In the genomic region with DNA sequence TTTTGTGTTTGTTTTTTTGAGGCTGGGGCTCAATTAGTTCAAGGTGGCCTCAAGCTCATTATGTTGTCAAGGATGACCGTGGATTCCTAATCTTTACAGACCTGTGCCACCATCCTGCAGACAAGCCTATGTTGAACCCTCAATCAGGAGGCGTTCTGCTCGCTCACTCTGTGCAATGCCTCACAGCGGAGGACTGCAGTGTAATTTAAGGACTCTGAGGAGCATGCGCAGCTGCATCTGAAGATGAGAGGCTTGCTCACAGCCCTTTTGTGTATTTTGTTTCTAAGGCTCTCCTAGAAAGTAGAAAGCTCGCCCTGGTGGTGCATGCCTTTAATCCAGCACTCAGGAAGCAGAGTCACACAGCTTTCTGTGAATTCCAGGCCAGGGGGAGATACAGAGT, we compare ENCODE assay signal across 15 mouse cellular contexts. TPM values are rescaled to one million over a fixed set of nuclear protein-coding genes. Genes with fewer than 3 reads are reported as not detected.
A peak's percentile ranks its signal among the peaks of the same experiment; 100 is the strongest.
DNase-seq lines count a peak whose midpoint lies in the region; ATAC-seq lines count a peak whose summit lies in the region.
"Had no signal": no experiment of that assay in that cellular context is flagged by ENCODE, and none has a peak within 500 bp of the region (broad histone marks: within the 10 kb centered on the region; RNA-seq: fewer than 3 reads in every experiment).

No protein-coding gene starts in this region.

- peak; percentile 57 for DNase-seq in forebrain, embryonic 14.5 days (ENCODE audit: low spot score)
- DNase-seq in midbrain, embryonic 10.5 days (ENCODE audit: low spot score) = peak; percentile 13
- peak; percentile 52 for DNase-seq in embryo, embryonic 11 days
- DNase-seq in lung, postnatal 14 days = peak; percentile 25
- DNase-seq in gastrocnemius, postnatal 36 days = no peak
- DNase-seq: adrenal gland, adult 8-10 months; cerebellum, postnatal 14 days; heart, postnatal 36 days; retina, postnatal 1 day had no signal

- H3K4me3 ChIP-seq in forebrain, embryonic 14.5 days (ENCODE audit: low read depth, low read length) = no peak overlapping the region
- H3K4me3 ChIP-seq in forebrain, embryonic 16.5 days (replicated peaks; ENCODE audit: low read length) = no peak overlapping the region
- H3K4me3 ChIP-seq in midbrain, embryonic 10.5 days = no peak overlapping the region
- H3K4me3 ChIP-seq in midbrain, embryonic 16.5 days (ENCODE audit: low read depth, low read length) = no peak overlapping the region
- H3K4me3 ChIP-seq: erythroblast, embryonic 14.5 days; neural tube, embryonic 13.5 days had no signal

- H3K27ac ChIP-seq in forebrain, embryonic 14.5 days (ENCODE audit: low read depth, low read length) = no peak overlapping the region
- H3K27ac ChIP-seq in forebrain, embryonic 16.5 days (ENCODE audit: low read length) = no peak overlapping the region
- H3K27ac ChIP-seq in midbrain, embryonic 10.5 days (replicated peaks) = no peak overlapping the region
- no peak overlapping the region for H3K27ac ChIP-seq in midbrain, embryonic 16.5 days (ENCODE audit: low read length)
- H3K27ac ChIP-seq: liver, embryonic 14.5 days; neural tube, embryonic 13.5 days had no signal

- no peaks in the 10 kb centered on the region for H3K27me3 ChIP-seq in forebrain, embryonic 14.5 days (replicated peaks; ENCODE audit: control insufficient read depth, insufficient read depth, low read length)
- no peaks in the 10 kb centered on the region for H3K27me3 ChIP-seq in forebrain, embryonic 16.5 days (replicated peaks; ENCODE audit: control insufficient read depth, insufficient read depth, low read length)
- no peaks in the 10 kb centered on the region for H3K27me3 ChIP-seq in midbrain, embryonic 10.5 days (ENCODE audit: low read depth, poor library complexity, severe bottlenecking)
- no peaks in the 10 kb centered on the region for H3K27me3 ChIP-seq in midbrain, embryonic 16.5 days (ENCODE audit: control insufficient read depth, insufficient read depth, low read depth, low read length)
- H3K27me3 ChIP-seq: neural tube, embryonic 13.5 days had no signal

- no peak overlapping the region for H3K4me2 ChIP-seq in forebrain, embryonic 14.5 days (ENCODE audit: low read length)
- no peak overlapping the region for H3K4me2 ChIP-seq in forebrain, embryonic 16.5 days (ENCODE audit: low read length)
- H3K4me2 ChIP-seq in midbrain, embryonic 16.5 days (ENCODE audit: low read length) = no peak overlapping the region
- H3K4me2 ChIP-seq: neural tube, embryonic 13.5 days had no signal

- H3K9me3 ChIP-seq in forebrain, embryonic 14.5 days (replicated peaks; ENCODE audit: control insufficient read depth, low read length) = no peaks in the 10 kb centered on the region
- H3K9me3 ChIP-seq in forebrain, embryonic 16.5 days (ENCODE audit: control insufficient read depth, low read length) = no peaks in the 10 kb centered on the region
- no peaks in the 10 kb centered on the region for H3K9me3 ChIP-seq in midbrain, embryonic 10.5 days (replicated peaks)
- H3K9me3 ChIP-seq in midbrain, embryonic 16.5 days (replicated peaks; ENCODE audit: control insufficient read depth, low read length, poor library complexity, severe bottlenecking) = no peaks in the 10 kb centered on the region
- H3K9me3 ChIP-seq: neural tube, embryonic 13.5 days had no signal

- H3K36me3 ChIP-seq in forebrain, embryonic 14.5 days (ENCODE audit: control insufficient read depth, insufficient read depth, low read length) = no peaks in the 10 kb centered on the region
- H3K36me3 ChIP-seq in forebrain, embryonic 16.5 days (ENCODE audit: control insufficient read depth, insufficient read depth) = no peaks in the 10 kb centered on the region
- no peaks in the 10 kb centered on the region for H3K36me3 ChIP-seq in midbrain, embryonic 10.5 days
- no peaks in the 10 kb centered on the region for H3K36me3 ChIP-seq in midbrain, embryonic 16.5 days (ENCODE audit: control insufficient read depth, insufficient read depth, low read length)
- H3K36me3 ChIP-seq: neural tube, embryonic 13.5 days had no signal

- WGBS in forebrain, embryonic 14.5 days = 37% methylated on average over 6 of the region's 6 CpGs
- 32% methylated on average over 6 of the region's 6 CpGs for WGBS in forebrain, embryonic 16.5 days
- 60% methylated on average over 6 of the region's 6 CpGs for WGBS in midbrain, embryonic 10.5 days
- 54% methylated on average over 6 of the region's 6 CpGs for WGBS in midbrain, embryonic 16.5 days

- no peak overlapping the region for H3K9ac ChIP-seq in forebrain, embryonic 14.5 days (ENCODE audit: low read length)
- H3K9ac ChIP-seq in forebrain, embryonic 16.5 days (replicated peaks; ENCODE audit: low read depth, low read length) = no peak overlapping the region
- H3K9ac ChIP-seq in midbrain, embryonic 16.5 days (ENCODE audit: low read depth, low read length) = no peak overlapping the region
- H3K9ac ChIP-seq: liver, embryonic 14.5 days; neural tube, embryonic 13.5 days had no signal

- ATAC-seq in forebrain, embryonic 14.5 days = no peak
- ATAC-seq in forebrain, embryonic 16.5 days = no peak
- no peak for ATAC-seq in midbrain, embryonic 16.5 days
- no peak for ATAC-seq in inflammation-experienced regulatory T-cells, adult 6 months

- H3K4me1 ChIP-seq in forebrain, embryonic 14.5 days (ENCODE audit: control insufficient read depth, insufficient read depth, low read length) = no peaks in the 10 kb centered on the region
- no peaks in the 10 kb centered on the region for H3K4me1 ChIP-seq in forebrain, embryonic 16.5 days (replicated peaks; ENCODE audit: control insufficient read depth, insufficient read depth, low read length)
- H3K4me1 ChIP-seq in midbrain, embryonic 10.5 days = no peaks in the 10 kb centered on the region
- no peaks in the 10 kb centered on the region for H3K4me1 ChIP-seq in midbrain, embryonic 16.5 days (ENCODE audit: control insufficient read depth, insufficient read depth, low read length)
- H3K4me1 ChIP-seq: neural tube, embryonic 13.5 days had no signal

- intact Hi-C loops in gastrocnemius, postnatal 36 days (cut with DNase I) = no loop called here

RNA-seq across cellular contexts. Expression of gene Zcchc10, which starts 7.5 kb away (rescaled TPM):
- polyA plus RNA-seq in forebrain, embryonic 14.5 days (2014; fragmentation: Nextera tagmentation; extraction: Ambion mirVana) = 16.0 and 17.0 TPM in 2 replicates
- polyA plus RNA-seq in forebrain, embryonic 16.5 days (2015; fragmentation: Nextera tagmentation; extraction: Ambion mirVana) = 14.1 and 15.1 TPM in 2 replicates
- 24.6 and 25.2 TPM in 2 replicates for polyA plus RNA-seq in midbrain, embryonic 10.5 days (2016; fragmentation: Nextera tagmentation; extraction: Ambion mirVana)
- polyA plus RNA-seq in midbrain, embryonic 16.5 days (2015; fragmentation: Nextera tagmentation; extraction: Ambion mirVana) = 13.7 and 16.1 TPM in 2 replicates
- 1 to 10 TPM; 5.5 to 6.2 TPM for total RNA-seq in gastrocnemius, postnatal 36 days (2021)
- polyA plus RNA-seq in inflammation-experienced regulatory T-cells, adult 6 months (2017; shearing (Covaris generic)) = 10 to 100 TPM; 29.3 to 29.9 (median 29.4) TPM

RNA-seq across cellular contexts. Expression of gene Hspa4, which starts 16.7 kb away (rescaled TPM):
- 55.5 and 58.6 TPM in 2 replicates for polyA plus RNA-seq in forebrain, embryonic 14.5 days (2014; fragmentation: Nextera tagmentation; extraction: Ambion mirVana)
- 52.6 and 55.2 TPM in 2 replicates for polyA plus RNA-seq in forebrain, embryonic 16.5 days (2015; fragmentation: Nextera tagmentation; extraction: Ambion mirVana)
- 106 and 116 TPM in 2 replicates for polyA plus RNA-seq in midbrain, embryonic 10.5 days (2016; fragmentation: Nextera tagmentation; extraction: Ambion mirVana)
- polyA plus RNA-seq in midbrain, embryonic 16.5 days (2015; fragmentation: Nextera tagmentation; extraction: Ambion mirVana) = 37.9 and 38.1 TPM in 2 replicates
- total RNA-seq in gastrocnemius, postnatal 36 days (2021) = 10 to 100 TPM; 82.0 to 82.4 TPM
- polyA plus RNA-seq in inflammation-experienced regulatory T-cells, adult 6 months (2017; shearing (Covaris generic)) = 10 to 100 TPM; 30.1 to 36.3 (median 35.3) TPM

RNA-seq across cellular contexts. Expression of gene Aff4, which starts 33.6 kb away (rescaled TPM):
- 69.4 and 79.4 TPM in 2 replicates for polyA plus RNA-seq in forebrain, embryonic 14.5 days (2014; fragmentation: Nextera tagmentation; extraction: Ambion mirVana)
- 62.0 and 68.8 TPM in 2 replicates for polyA plus RNA-seq in forebrain, embryonic 16.5 days (2015; fragmentation: Nextera tagmentation; extraction: Ambion mirVana)
- 27.7 and 40.8 TPM in 2 replicates for polyA plus RNA-seq in midbrain, embryonic 10.5 days (2016; fragmentation: Nextera tagmentation; extraction: Ambion mirVana)
- 42.4 and 53.5 TPM in 2 replicates for polyA plus RNA-seq in midbrain, embryonic 16.5 days (2015; fragmentation: Nextera tagmentation; extraction: Ambion mirVana)
- total RNA-seq in gastrocnemius, postnatal 36 days (2021) = 10 to 100 TPM; 77.9 to 80.8 TPM
- 10 to 100 TPM; 11.3 to 18.2 (median 14.1) TPM for polyA plus RNA-seq in inflammation-experienced regulatory T-cells, adult 6 months (2017; shearing (Covaris generic))

Comparison
In these comparisons a context has a peak if more than half of its experiments do, and no peak if none do; other contexts are left out.
1. DNase-seq: peak in forebrain, embryonic 14.5 days (single experiment), midbrain, embryonic 10.5 days (single experiment), embryo, embryonic 11 days (single experiment) and lung, postnatal 14 days (single experiment); none in gastrocnemius, postnatal 36 days (0 of 2).